Mouse (Mus musculus) monocyte, adult 2 months (primary cell): ENCODE results near the gene Oas1f.
"Not testable (repeated sequence)": the region's sequence is repeated elsewhere in the genome, so short reads cannot be mapped to it uniquely, and the experiment has no call there.

Experiments used
- DNase-seq, 2 experiments: peaks; one replicate each; pipeline ENCODE4 v3.0.0; 2022; ENCODE audit warnings: low spot score in 2 of 2, low read depth in 1 of 2

Gene Oas1f

GRCm38 (mm10) chr5:120870782-120871181, 23.6 kb downstream of the Oas1f start:
- DNase-seq = no peak

GRCm38 (mm10) chr5:120871469-120871868, 24.3 kb downstream of the Oas1f start:
- DNase-seq = no peak

GRCm38 (mm10) chr5:120876839-120877238, 29.7 kb downstream of the Oas1f start:
- DNase-seq = not testable (repeated sequence)

GRCm38 (mm10) chr5:120877407-120877806, 30.2 kb downstream of the Oas1f start:
- DNase-seq = not testable (repeated sequence)

- DNase-seq = not testable (repeated sequence)
These were observed 31.6 kb downstream of the Oas1f start for GRCm38 (mm10) chr5:120878803-120879202.

- not testable (repeated sequence) for DNase-seq
These were observed 34.5 kb downstream of the Oas1f start for GRCm38 (mm10) chr5:120881681-120882080.

- DNase-seq = not testable (repeated sequence)
These were observed 40.2 kb downstream of the Oas1f start, which contains the start of gene Oas1g for GRCm38 (mm10) chr5:120887413-120887812. Oas1g (minus strand) TSS chr5:120887613.

- DNase-seq = no peak
These were observed 40.7 kb downstream of the Oas1f start for GRCm38 (mm10) chr5:120887831-120888230.

GRCm38 (mm10) chr5:120888294-120888815, 41.2 kb downstream of the Oas1f start:
- not testable (repeated sequence) for DNase-seq

GRCm38 (mm10) chr5:120890026-120890425, 42.9 kb downstream of the Oas1f start:
- no peak for DNase-seq

DNA sequence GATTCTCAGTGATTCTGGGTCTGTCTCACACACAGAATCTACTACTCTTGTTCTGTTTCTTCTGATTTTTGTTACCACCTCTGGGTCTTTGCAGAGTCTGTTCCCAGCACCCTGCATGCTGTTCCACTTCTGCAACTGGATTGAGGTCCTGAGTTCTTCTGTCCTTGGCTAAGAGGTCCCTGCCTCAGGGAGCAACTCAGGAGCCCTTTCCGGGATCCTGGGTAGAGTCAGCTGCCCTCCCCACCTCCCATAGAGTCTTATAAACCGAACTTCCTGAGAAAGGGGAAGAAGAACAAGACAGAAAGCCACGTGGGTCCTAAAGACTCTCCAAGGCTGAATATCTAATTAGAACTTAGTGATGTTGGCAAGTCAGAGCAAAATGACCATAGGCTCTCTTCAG, 43.8 kb downstream of the Oas1f start:
- no peak for DNase-seq

GRCm38 (mm10) chr5:120891566-120892242, 44.5 kb downstream of the Oas1f start:
- not testable (repeated sequence) for DNase-seq

DNA sequence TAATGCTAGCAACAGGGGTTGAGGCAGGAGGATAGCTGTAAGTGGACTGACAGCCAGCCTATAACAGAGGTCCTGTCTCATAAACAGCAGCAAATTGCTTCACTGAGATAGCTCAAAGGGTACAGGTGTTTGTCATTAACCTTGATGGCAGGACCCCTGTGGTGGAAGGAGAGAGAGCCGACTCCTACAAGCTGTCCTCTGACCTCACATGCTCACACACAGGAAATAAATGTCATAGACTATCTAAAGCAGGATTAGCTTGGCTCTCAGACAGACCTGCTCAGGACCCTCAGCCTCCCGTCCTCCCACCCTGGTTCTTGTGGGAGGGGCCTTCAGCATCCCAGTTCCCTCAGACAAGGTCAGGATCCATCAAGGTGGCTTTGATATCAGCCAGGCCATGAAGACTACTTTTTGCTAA, 45.1 kb downstream of the Oas1f start:
- no peak for DNase-seq

DNA sequence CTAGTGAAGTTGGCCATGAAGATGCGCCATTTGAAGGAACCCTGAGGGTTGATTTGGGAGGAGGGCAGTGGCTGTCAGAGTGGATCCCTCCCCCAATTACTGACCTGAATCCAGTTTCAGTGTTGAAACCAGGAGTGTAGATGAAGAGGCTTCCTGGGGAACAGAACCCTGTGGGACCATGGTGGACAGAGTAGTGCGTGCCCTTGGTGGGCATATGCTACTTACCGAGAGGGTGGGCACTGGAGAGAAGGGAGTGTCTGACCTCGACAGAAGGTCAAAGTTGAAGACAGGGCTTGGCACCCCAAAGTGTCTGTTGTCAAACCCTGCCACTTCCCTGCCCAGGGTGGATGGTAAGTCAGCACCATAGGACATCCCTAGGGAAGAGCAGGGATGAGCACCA, 46.7 kb downstream of the Oas1f start:
- not testable (repeated sequence) for DNase-seq

DNA sequence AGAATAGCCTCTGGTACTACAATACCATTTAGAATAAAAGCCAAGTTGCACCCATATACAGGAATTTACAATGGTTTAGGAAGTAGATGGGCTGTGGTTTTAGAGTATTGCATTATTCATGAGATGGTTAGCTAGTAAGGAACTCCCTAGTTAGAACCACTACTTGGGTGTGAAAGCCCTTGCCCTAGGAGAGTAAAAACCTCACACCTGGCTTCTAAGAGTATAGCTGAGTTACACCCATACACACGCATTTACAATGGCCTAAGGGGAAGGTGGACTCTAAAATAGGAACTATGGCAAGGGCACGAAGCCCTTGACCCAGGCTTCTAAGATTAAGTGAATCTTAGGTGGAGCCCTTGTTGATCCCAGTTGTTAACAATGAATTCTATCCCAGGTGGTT, 47.5 kb downstream of the Oas1f start:
- not testable (repeated sequence) for DNase-seq

- no peak for DNase-seq
These were observed 48.2 kb downstream of the Oas1f start for GRCm38 (mm10) chr5:120895231-120895900.

DNA sequence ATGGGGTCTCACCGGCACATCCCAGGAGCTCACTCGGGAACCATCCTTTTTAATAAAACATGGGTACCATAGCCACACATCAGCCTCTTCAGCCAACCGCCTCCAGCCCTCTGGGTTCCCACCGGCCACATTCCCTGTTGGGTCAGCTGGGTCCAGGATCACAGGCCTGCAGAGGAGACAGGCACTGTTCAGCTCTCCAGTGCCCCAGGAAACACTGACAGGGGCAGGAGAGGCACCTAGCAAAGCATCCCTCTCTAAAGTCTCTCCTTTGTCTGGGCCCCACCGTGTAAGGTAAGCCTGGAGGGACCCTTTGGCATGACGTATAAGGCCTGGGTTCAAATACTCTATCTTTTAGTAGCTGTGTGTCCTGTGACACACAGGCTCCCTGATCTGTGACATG, 51.1 kb downstream of the Oas1f start:
- no peak for DNase-seq

DNA sequence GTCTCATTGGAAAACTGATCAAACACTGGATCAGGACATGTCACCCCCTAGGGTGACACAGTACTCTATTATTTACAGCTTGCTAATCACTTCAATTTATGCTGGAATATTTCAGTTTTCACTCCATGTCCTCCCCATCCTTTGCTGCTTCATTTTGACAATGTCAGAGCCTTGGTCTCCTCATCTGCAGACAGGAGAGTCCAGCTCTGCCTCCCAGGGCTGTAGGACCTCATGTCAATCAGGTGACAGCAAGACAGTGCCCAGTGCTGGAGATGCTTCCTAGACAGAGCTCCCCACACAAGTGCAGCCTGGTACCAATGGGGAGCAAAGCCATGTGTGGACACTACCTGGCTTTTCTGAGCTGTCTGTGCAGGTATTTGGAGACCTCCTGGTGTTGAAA, 51.6 kb downstream of the Oas1f start:
- DNase-seq = no peak

DNA sequence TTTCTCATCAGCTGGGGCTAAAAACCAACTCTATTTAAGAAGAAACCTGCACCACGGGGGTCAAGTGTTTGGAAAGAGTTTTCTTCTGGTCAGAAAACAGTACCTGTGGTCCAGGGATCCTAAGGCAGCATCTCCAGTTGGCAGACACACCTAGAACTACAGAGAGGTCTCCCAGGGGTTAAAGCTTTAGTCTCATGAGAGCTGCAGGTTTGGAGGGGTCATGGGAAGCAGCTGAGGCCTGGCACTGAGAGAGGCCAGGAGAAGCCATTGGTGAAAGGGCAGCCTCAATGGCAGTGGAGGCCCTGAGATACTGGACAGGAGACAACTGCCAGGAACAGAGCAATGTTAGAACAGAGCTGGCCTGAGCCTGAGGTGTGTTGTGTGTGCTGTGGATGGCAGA, 53.5 kb downstream of the Oas1f start:
- DNase-seq = no peak

DNA sequence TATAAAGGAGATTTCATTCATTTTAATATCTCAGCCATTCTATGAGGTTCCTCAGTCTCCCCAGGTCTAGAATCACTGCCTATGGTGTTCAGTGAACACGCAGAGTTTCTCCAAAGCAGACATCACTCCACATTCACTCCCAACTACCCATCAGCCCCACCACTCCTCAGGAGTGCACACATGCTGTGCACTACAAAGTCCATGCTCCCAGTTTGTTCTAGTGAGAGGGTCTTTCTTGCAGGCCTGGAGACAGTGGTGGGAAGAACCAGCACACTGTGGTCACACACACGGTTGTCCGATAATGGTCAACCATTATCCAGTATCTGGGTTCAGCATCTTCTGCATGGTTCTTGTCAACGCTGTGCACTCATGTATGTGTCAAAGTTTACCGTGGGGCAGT, 54.9 kb downstream of the Oas1f start:
- DNase-seq = no peak

DNA sequence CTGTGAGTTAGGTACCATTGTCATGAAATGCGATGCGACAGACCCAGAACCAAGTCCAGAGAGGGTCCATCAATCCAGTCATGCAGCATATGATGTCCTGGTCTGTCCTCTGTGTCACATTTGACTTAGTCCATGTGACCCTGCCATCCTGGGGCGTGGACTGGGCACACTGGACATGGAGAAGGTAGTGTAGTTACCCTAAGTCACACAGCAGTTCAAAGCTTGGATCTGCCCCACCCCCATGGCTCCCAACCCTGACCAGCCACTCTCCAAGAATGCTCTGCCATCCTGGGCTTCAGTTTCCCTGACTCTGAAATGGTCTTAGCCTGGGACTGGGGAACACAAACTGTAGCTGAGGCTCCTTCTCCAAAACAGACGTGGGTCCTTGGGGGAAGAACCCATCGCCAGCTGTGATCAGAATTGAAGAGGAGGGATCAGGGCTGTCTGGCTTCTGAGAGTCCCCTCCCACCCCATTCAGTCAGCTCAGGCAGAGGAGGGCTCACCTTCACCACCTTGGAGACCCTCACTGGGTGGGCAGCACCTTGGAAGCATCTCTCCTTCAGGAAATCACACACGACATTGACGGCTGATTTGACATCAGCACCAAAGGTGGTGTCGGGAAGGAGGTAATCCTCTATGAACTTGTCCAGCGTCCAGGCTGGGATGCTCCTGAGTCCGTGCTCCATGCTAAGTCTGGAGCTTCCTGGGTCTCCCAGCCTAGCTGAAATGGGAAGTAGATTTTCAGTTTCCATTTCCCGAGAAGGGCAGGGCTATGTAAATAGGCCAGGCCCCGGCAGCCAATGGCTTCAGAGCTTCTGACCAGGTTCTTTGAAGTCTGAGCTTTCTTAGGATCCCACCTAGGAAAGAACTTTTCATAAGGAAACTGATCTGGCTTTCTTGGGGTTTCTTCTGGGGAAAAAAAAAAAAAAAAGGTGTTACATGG, 59.9 kb downstream of the Oas1f start, which contains the start of gene Oas1a:
Oas1a (minus strand) TSS at position 731 of the 943 bp plus-strand sequence.
- not testable (repeated sequence) for DNase-seq
